Mouse (Mus musculus) heart, embryonic 14.5 days (tissue): ENCODE measurements at regions not wholly inside any gene's neighbourhood (a gene's known extent, or its start where the extent isn't known, plus 50 kb on each side); places are given as distances from the start of the nearest gene placed in this dataset.

ENCODE experiments used
- ATAC-seq: fragments of 200-750 bp; cut with Nextera tagmentation; 2 replicates; pipeline ENCODE4 v1.8.0; 2017; ENCODE audit warnings: low read depth, moderate TSS enrichment; ENCODE audit not compliant: insufficient number of reproducible peaks, insufficient read depth, low FRiP score
- H3K27ac ChIP-seq, 2 experiments: fragments of 200-500 bp in 1 of 2; fragments of 300-500 bp in 1 of 2; sonication (generic) in 1 of 2; replicated peaks in 1 of 2; 2 replicates each; pipeline ENCODE4 v1.5.1; 2012 to 2014; ENCODE audit warnings: low read depth in 2 of 2, low read length in 2 of 2, control low read depth in 1 of 2, mild to moderate bottlenecking in 1 of 2, mixed read lengths in 1 of 2; ENCODE audit not compliant: control insufficient read depth in 1 of 2, insufficient read depth in 1 of 2
- H3K27me3 ChIP-seq: fragments of 300-500 bp; sonication (generic); 2 replicates; pipeline ENCODE4 v1.6.1; 2014; ENCODE audit warnings: mild to moderate bottlenecking, low read length, control low read depth; ENCODE audit not compliant: control insufficient read depth, insufficient read depth
- H3K36me3 ChIP-seq: fragments of 300-500 bp; sonication (generic); 2 replicates; pipeline ENCODE4 v1.6.1; 2014; ENCODE audit warnings: mild to moderate bottlenecking, control low read depth, low read length, mixed read lengths; ENCODE audit not compliant: control insufficient read depth, insufficient read depth
- H3K4me1 ChIP-seq, 2 experiments: fragments of 200-500 bp in 1 of 2; fragments of 300-500 bp in 1 of 2; sonication (generic) in 1 of 2; 2 replicates each; pipeline ENCODE4 v1.6.1; 2012 to 2014; ENCODE audit warnings: low read length in 2 of 2, control low read depth in 1 of 2, mixed read lengths in 1 of 2; ENCODE audit not compliant: control insufficient read depth in 2 of 2, insufficient read depth in 2 of 2
- H3K4me2 ChIP-seq: fragments of 300-500 bp; sonication (generic); 2 replicates; pipeline ENCODE4 v1.6.1; 2014; ENCODE audit warnings: mild to moderate bottlenecking, low read length
- H3K4me3 ChIP-seq, 2 experiments: fragments of 200-500 bp in 1 of 2; fragments of 300-500 bp in 1 of 2; sonication (generic) in 1 of 2; 2 replicates each; pipeline ENCODE4 v1.5.1; 2012 to 2014; ENCODE audit warnings: low read length in 2 of 2, mild to moderate bottlenecking in 2 of 2, control low read depth in 1 of 2, low read depth in 1 of 2, moderate library complexity in 1 of 2; ENCODE audit not compliant: control insufficient read depth in 1 of 2, insufficient read depth in 1 of 2
- H3K9ac ChIP-seq: fragments of 300-500 bp; sonication (generic); 2 replicates; pipeline ENCODE4 v1.6.1; 2014; ENCODE audit warnings: mild to moderate bottlenecking, low read length
- H3K9me3 ChIP-seq: fragments of 300-500 bp; sonication (generic); 2 replicates; pipeline ENCODE4 v1.6.1; 2016; ENCODE audit warnings: low read length, control low read depth; ENCODE audit not compliant: control insufficient read depth
- WGBS: fragments of 180-500 bp; shearing (Covaris S2); extraction: QIAGEN DNeasy Blood & Tissue Kit; methylation state at CpG from one replicate; pipeline ENCODE4 v1.1.7; 2014; 5-methylcytosine and 5-hydroxymethylcytosine counted together

GRCm38 (mm10) chr4:67885204-67885603 is 1057.8 kb downstream of the Tlr4 start:
- no peaks in the 10 kb centered on the region for H3K4me1 ChIP-seq
- no peaks in the 10 kb centered on the region for H3K9me3 ChIP-seq
- no peaks in the 10 kb centered on the region for H3K27me3 ChIP-seq
- no peak for ATAC-seq
- no peak overlapping the region for H3K4me2 ChIP-seq
- H3K27ac ChIP-seq, result no peak overlapping the region
- no peak overlapping the region for H3K4me3 ChIP-seq
- no peaks in the 10 kb centered on the region for H3K36me3 ChIP-seq
- no peak overlapping the region for H3K9ac ChIP-seq

GRCm38 (mm10) chr4:67862218-67862617 is 1034.8 kb downstream of the Tlr4 start:
- no peak overlapping the region for H3K27ac ChIP-seq
- no peaks in the 10 kb centered on the region for H3K9me3 ChIP-seq
- H3K4me2 ChIP-seq, result no peak overlapping the region
- no peaks in the 10 kb centered on the region for H3K36me3 ChIP-seq
- H3K4me1 ChIP-seq, result no peaks in the 10 kb centered on the region
- H3K27me3 ChIP-seq, result no peaks in the 10 kb centered on the region
- H3K9ac ChIP-seq, result no peak overlapping the region
- 75% methylated on average over 2 of the region's 2 CpGs for WGBS
- no peak for ATAC-seq
- H3K4me3 ChIP-seq, result no peak overlapping the region

- Histone ChIP-seq H3K9ac (no peak overlapping the region), H3K4me1 (no peaks in the 10 kb centered on the region), H3K27ac (no peak overlapping the region), H3K4me3 (no peak overlapping the region), H3K4me2 (no peak overlapping the region), H3K27me3 (no peaks in the 10 kb centered on the region), H3K36me3 (no peaks in the 10 kb centered on the region), H3K9me3 (no peaks in the 10 kb centered on the region)
- 68% methylated on average over 1 of the region's 1 CpGs for WGBS
- no peak for ATAC-seq
Observed at GRCm38 (mm10) chr4:67861801-67862200, 1034.4 kb downstream of the Tlr4 start.

GRCm38 (mm10) chr4:67853001-67853400 is 1025.6 kb downstream of the Tlr4 start:
- Histone ChIP-seq H3K4me1 (no peaks in the 10 kb centered on the region), H3K27me3 (no peaks in the 10 kb centered on the region), H3K4me2 (no peak overlapping the region), H3K36me3 (no peaks in the 10 kb centered on the region), H3K9me3 (no peaks in the 10 kb centered on the region), H3K27ac (no peak overlapping the region), H3K9ac (no peak overlapping the region), H3K4me3 (no peak overlapping the region)
- 68% methylated on average over 4 of the region's 4 CpGs for WGBS
- no peak for ATAC-seq

- no peak overlapping the region; a peak in 1 of 4 replicates for H3K27ac ChIP-seq
- H3K27me3 ChIP-seq, result no peaks in the 10 kb centered on the region
- H3K4me2 ChIP-seq, result peak overlapping the region; percentile 11; the same call in 1 of the 2 replicates
- WGBS, result 43% methylated on average over 4 of the region's 4 CpGs
- H3K4me3 ChIP-seq, result no peak overlapping the region
- ATAC-seq, result no peak
- no peak overlapping the region for H3K9ac ChIP-seq
- H3K36me3 ChIP-seq, result no peaks in the 10 kb centered on the region
- H3K4me1 ChIP-seq, result peaks cover 0 to 7% of the 10 kb centered on the region in 2 experiments; a peak in 1 of 4 replicates
- H3K9me3 ChIP-seq, result no peaks in the 10 kb centered on the region
Observed at GRCm38 (mm10) chr4:67833397-67833796, 1006.0 kb downstream of the Tlr4 start.

- 38% methylated on average over 1 of the region's 1 CpGs for WGBS
Observed at GRCm38 (mm10) chr4:67825484-67825883, 998.1 kb downstream of the Tlr4 start.

GRCm38 (mm10) chr4:67796050-67796449 is 968.7 kb downstream of the Tlr4 start:
- H3K36me3 ChIP-seq, result no peaks in the 10 kb centered on the region
- no peak overlapping the region for H3K27ac ChIP-seq
- no peak overlapping the region for H3K4me2 ChIP-seq
- no peak overlapping the region for H3K4me3 ChIP-seq
- no peak for ATAC-seq
- H3K9ac ChIP-seq, result no peak overlapping the region
- WGBS, result 61% methylated on average over 1 of the region's 1 CpGs
- H3K27me3 ChIP-seq, result no peaks in the 10 kb centered on the region
- H3K9me3 ChIP-seq, result no peaks in the 10 kb centered on the region
- no peaks in the 10 kb centered on the region for H3K4me1 ChIP-seq

More at GRCm38 (mm10) chr4:67825484-67825883, 998.1 kb downstream of the Tlr4 start:
- no peak overlapping the region for H3K4me3 ChIP-seq
- no peak overlapping the region for H3K4me2 ChIP-seq
- H3K27me3 ChIP-seq, result no peaks in the 10 kb centered on the region
- H3K9ac ChIP-seq, result no peak overlapping the region
- H3K9me3 ChIP-seq, result no peaks in the 10 kb centered on the region
- no peak overlapping the region for H3K27ac ChIP-seq
- H3K36me3 ChIP-seq, result no peaks in the 10 kb centered on the region
- ATAC-seq, result no peak
- H3K4me1 ChIP-seq, result no peaks in the 10 kb centered on the region
